Mouse (Mus musculus) G1E (cell line): ENCODE results near the gene Tsga10ip.

Experiments
- CTCF ChIP-seq: IDR thresholded peaks from 2 replicates; pipeline ENCODE4 v1.5.1; 2012; ENCODE audit warnings: low read depth, low read length, inconsistent platforms, mixed read lengths
- GATA1 ChIP-seq: IDR thresholded peaks from 2 replicates; pipeline ENCODE4 v1.6.1; 2012; ENCODE audit warnings: borderline replicate concordance, low read length, inconsistent platforms, mixed read lengths

DNA sequence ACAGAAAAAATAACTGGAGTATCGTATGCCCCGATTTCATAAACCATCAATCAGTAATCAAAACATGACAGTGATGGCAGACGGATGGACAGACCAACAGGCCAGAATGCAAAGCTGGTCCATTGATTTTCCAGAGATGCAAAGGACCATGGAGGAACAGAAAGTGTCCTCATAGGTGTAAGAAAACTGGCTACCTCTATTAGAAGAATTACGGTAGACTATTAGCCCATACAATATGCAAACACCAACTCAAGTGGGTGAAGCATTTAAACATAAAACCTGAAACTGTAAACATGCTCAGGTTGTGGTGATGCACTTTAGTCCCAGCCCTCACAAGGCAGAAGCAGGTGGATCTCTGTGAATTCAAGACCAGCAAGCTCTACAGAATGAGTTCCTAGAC is 7.0 kb downstream of the Tsga10ip start:
- TF ChIP-seq GATA1 (no peak), CTCF (no peak)
